Mouse (Mus musculus) MEL (cell line): Measurements from ENCODE around the gene Crybg3. TPM values are rescaled to one million over a fixed set of nuclear protein-coding genes. Genes with fewer than 3 reads are reported as not detected.

ENCODE experiments used
- DNase-seq: peaks from one replicate; pipeline ENCODE4 v3.0.0; 2011; ENCODE audit warnings: low read depth, low spot score
- H3K27ac ChIP-seq: 2 replicates; pipeline ENCODE4 v1.5.1; 2012; ENCODE audit warnings: low read depth, mild to moderate bottlenecking, control low read depth, low read length, moderate library complexity; ENCODE audit not compliant: control insufficient read depth
- H3K27me3 ChIP-seq, 2 experiments: fragments of 150-350 bp in 1 of 2; sonication (generic) in 1 of 2; 2 replicates each; pipeline ENCODE4 v1.6.1; 2012; ENCODE audit warnings: low read length in 2 of 2, mild to moderate bottlenecking in 2 of 2, improper control_type of control experiment in 1 of 2, moderate library complexity in 1 of 2; ENCODE audit not compliant: insufficient read depth in 2 of 2, control insufficient read depth in 1 of 2
- H3K36me3 ChIP-seq, 2 experiments: 2 replicates each; pipeline ENCODE4 v1.6.1; 2012 to 2014; ENCODE audit warnings: low read length in 2 of 2, improper control_type of control experiment in 1 of 2, inconsistent platforms in 1 of 2, mild to moderate bottlenecking in 1 of 2; ENCODE audit not compliant: insufficient read depth in 2 of 2, control insufficient read depth in 1 of 2
- H3K4me1 ChIP-seq, 2 experiments: fragments of 150-350 bp in 1 of 2; sonication (generic) in 1 of 2; 2 replicates each; pipeline ENCODE4 v1.6.1; 2012; ENCODE audit warnings: low read length in 2 of 2, improper control_type of control experiment in 1 of 2, mild to moderate bottlenecking in 1 of 2; ENCODE audit not compliant: insufficient read depth in 2 of 2, control insufficient read depth in 1 of 2
- H3K4me3 ChIP-seq, 2 experiments: fragments of 150-350 bp in 1 of 2; sonication (generic) in 1 of 2; 2 replicates each; pipeline ENCODE4 v1.5.1; 2012; ENCODE audit warnings: low read depth in 2 of 2, low read length in 2 of 2, mild to moderate bottlenecking in 2 of 2, moderate library complexity in 2 of 2, control low read depth in 1 of 2, improper control_type of control experiment in 1 of 2; ENCODE audit not compliant: control insufficient read depth in 1 of 2, insufficient read depth in 1 of 2
- H3K79me2 ChIP-seq: 2 replicates; pipeline ENCODE4 v1.6.1; 2012; ENCODE audit warnings: mild to moderate bottlenecking, low read length, moderate library complexity; ENCODE audit not compliant: control insufficient read depth, poor library complexity, insufficient read depth
- H3K9ac ChIP-seq: 2 replicates; pipeline ENCODE4 v1.6.1; 2012; ENCODE audit warnings: low read depth, mild to moderate bottlenecking, control low read depth, low read length, moderate library complexity; ENCODE audit not compliant: control insufficient read depth, poor library complexity, severe bottlenecking
- H3K9me3 ChIP-seq: fragments of 150-350 bp; sonication (generic); replicated peaks from 2 replicates; pipeline ENCODE4 v1.6.1; 2012; ENCODE audit warnings: mild to moderate bottlenecking, low read length, improper control_type of control experiment, moderate library complexity; ENCODE audit not compliant: insufficient read depth
- BHLHE40 ChIP-seq: IDR thresholded peaks from 2 replicates; pipeline ENCODE4 v1.6.1; 2012; ENCODE audit warnings: low read depth, mild to moderate bottlenecking, inconsistent platforms, low read length, improper control_type of control experiment, borderline replicate concordance
- CHD1 ChIP-seq: IDR thresholded peaks from 2 replicates; pipeline ENCODE4 v1.6.1; 2012; ENCODE audit warnings: low read depth, mild to moderate bottlenecking, inconsistent platforms, low read length, improper control_type of control experiment
- CHD2 ChIP-seq: IDR thresholded peaks from 2 replicates; pipeline ENCODE4 v1.6.1; 2011; ENCODE audit warnings: low read length, improper control_type of control experiment
- E2F4 ChIP-seq: IDR thresholded peaks from 2 replicates; pipeline ENCODE4 v1.6.1; 2011; ENCODE audit warnings: low read depth, low read length, improper control_type of control experiment, borderline replicate concordance
- ELF1 ChIP-seq: IDR thresholded peaks from 2 replicates; pipeline ENCODE4 v1.6.1; 2014; ENCODE audit warnings: low read depth, mild to moderate bottlenecking, inconsistent platforms, low read length, improper control_type of control experiment, moderate library complexity
- HCFC1 ChIP-seq: IDR thresholded peaks from 2 replicates; pipeline ENCODE4 v1.6.1; 2012; ENCODE audit warnings: low read depth, mild to moderate bottlenecking, inconsistent platforms, low read length, improper control_type of control experiment, moderate library complexity
- JUND ChIP-seq: IDR thresholded peaks from 2 replicates; pipeline ENCODE4 v1.6.1; 2011; ENCODE audit warnings: low read depth, mild to moderate bottlenecking, improper control_type of control experiment, low read length
- MAX ChIP-seq: IDR thresholded peaks from 2 replicates; pipeline ENCODE4 v1.6.1; 2011; ENCODE audit warnings: low read length, improper control_type of control experiment
- MAZ ChIP-seq: IDR thresholded peaks from 2 replicates; pipeline ENCODE4 v1.6.1; 2012; ENCODE audit warnings: low read depth, mild to moderate bottlenecking, inconsistent platforms, low read length, improper control_type of control experiment
- MYB ChIP-seq: IDR thresholded peaks from 2 replicates; pipeline ENCODE4 v1.6.1; 2011; ENCODE audit warnings: mild to moderate bottlenecking, low read depth, low read length, improper control_type of control experiment
- MYC ChIP-seq: IDR thresholded peaks from 2 replicates; pipeline ENCODE4 v1.6.1; 2011; ENCODE audit warnings: low read depth, mild to moderate bottlenecking, low read length, improper control_type of control experiment, moderate library complexity
- NELFE ChIP-seq: IDR thresholded peaks from 2 replicates; pipeline ENCODE4 v1.6.1; 2011; ENCODE audit warnings: low read depth, low read length, improper control_type of control experiment
- NRF1 ChIP-seq: IDR thresholded peaks from 2 replicates; pipeline ENCODE4 v1.6.1; 2014; ENCODE audit warnings: low read depth, mild to moderate bottlenecking, inconsistent platforms, low read length, improper control_type of control experiment, moderate library complexity; ENCODE audit not compliant: poor library complexity, insufficient read depth, severe bottlenecking
- POLR2A ChIP-seq, 2 experiments: IDR thresholded peaks; 2 replicates each; pipeline ENCODE4 v1.6.1; 2011 to 2012; ENCODE audit warnings: low read length in 2 of 2, mild to moderate bottlenecking in 2 of 2, control low read depth in 1 of 2, improper control_type of control experiment in 1 of 2, low read depth in 1 of 2, moderate library complexity in 1 of 2; ENCODE audit not compliant: control insufficient read depth in 1 of 2, insufficient read depth in 1 of 2, poor library complexity in 1 of 2
- POLR2AphosphoS5 ChIP-seq: IDR thresholded peaks from 2 replicates; pipeline ENCODE4 v1.6.1; 2012; ENCODE audit warnings: low read depth, borderline replicate concordance, mild to moderate bottlenecking, inconsistent platforms, low read length, moderate library complexity, mixed read lengths
- RAD21 ChIP-seq: IDR thresholded peaks from 2 replicates; pipeline ENCODE4 v1.6.1; 2011; ENCODE audit warnings: mild to moderate bottlenecking, low read depth, low read length, improper control_type of control experiment
- SMC3 ChIP-seq: IDR thresholded peaks from 2 replicates; pipeline ENCODE4 v1.6.1; 2011; ENCODE audit warnings: low read depth, low read length, improper control_type of control experiment
- TAL1 ChIP-seq: IDR thresholded peaks from 2 replicates; pipeline ENCODE4 v1.6.1; 2012; ENCODE audit warnings: mild to moderate bottlenecking, inconsistent platforms, low read length, moderate library complexity, mixed read lengths
- USF1 ChIP-seq: IDR thresholded peaks from 2 replicates; pipeline ENCODE4 v1.6.1; 2014; ENCODE audit warnings: low read depth, mild to moderate bottlenecking, inconsistent platforms, low read length, improper control_type of control experiment, moderate library complexity
- USF2 ChIP-seq, 2 experiments: IDR thresholded peaks; 2 replicates each; pipeline ENCODE4 v1.6.1; 2011 to 2012; ENCODE audit warnings: improper control_type of control experiment in 2 of 2, low read length in 2 of 2, borderline replicate concordance in 1 of 2, inconsistent platforms in 1 of 2, low read depth in 1 of 2, mild to moderate bottlenecking in 1 of 2; ENCODE audit not compliant: insufficient read depth in 1 of 2
- ZC3H11A ChIP-seq: IDR thresholded peaks from 2 replicates; pipeline ENCODE4 v1.6.1; 2012; ENCODE audit warnings: low read depth, mild to moderate bottlenecking, inconsistent platforms, low read length, improper control_type of control experiment
- ZKSCAN1 ChIP-seq: IDR thresholded peaks from 2 replicates; pipeline ENCODE4 v1.6.1; 2012; ENCODE audit warnings: low read depth, mild to moderate bottlenecking, inconsistent platforms, low read length, improper control_type of control experiment, moderate library complexity
- ZNF384 ChIP-seq: IDR thresholded peaks from 2 replicates; pipeline ENCODE4 v1.6.1; 2012; ENCODE audit warnings: low read depth, mild to moderate bottlenecking, inconsistent platforms, low read length, improper control_type of control experiment
- polyA plus RNA-seq, 2 experiments: library from polyadenylated mRNA; stranded (reverse) in 1 of 2; unstranded in 1 of 2; fragments of >175 nt in 1 of 2; fragments of >200 nt in 1 of 2; gene quantifications; 2 replicates each; pipeline versions ENCODE4 v1.2.1 to v1.2.4; 2012; ENCODE audit warnings: low replicate concordance in 2 of 2, low read depth in 1 of 2; ENCODE audit not compliant: insufficient read length in 2 of 2, insufficient read depth in 1 of 2, missing spikeins in 1 of 2
- total RNA-seq: library from RNA; depleted of rRNA; stranded (reverse); fragments of 300-350 nt; gene quantifications from 2 replicates; pipeline ENCODE4 v1.2.3, GENCODE M21; 2012

Crybg3 gene
- total and polyA plus RNA-seq, 3 experiments = 0.63 to 0.73 TPM; not detected in 1

DNA sequence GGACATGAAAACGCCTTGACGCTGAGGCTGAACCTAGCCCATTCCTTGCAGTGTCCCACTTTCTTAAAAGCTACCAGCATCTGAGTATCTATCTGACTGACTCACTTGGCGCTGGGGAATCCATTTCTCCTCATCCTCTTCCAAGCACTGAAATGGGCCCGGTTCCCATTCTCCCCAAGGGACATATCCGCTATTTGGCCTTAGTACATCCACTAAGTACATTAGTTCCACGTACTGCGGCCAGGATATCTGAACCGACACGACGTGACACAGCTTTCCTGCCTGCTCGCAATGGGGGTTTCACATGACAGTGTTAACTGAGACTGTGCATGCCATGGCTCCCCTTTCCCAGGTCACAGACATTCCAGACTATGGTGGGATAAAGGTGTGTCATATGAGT lies 66.4 kb downstream of the Crybg3 start:
- H3K9me3 ChIP-seq = no peaks in the 10 kb centered on the region
- no peak overlapping the region for H3K9ac ChIP-seq
- no peak overlapping the region for H3K27ac ChIP-seq
- DNase-seq = no peak
- H3K36me3 ChIP-seq = no peaks in the 10 kb centered on the region
- H3K27me3 ChIP-seq = no peaks in the 10 kb centered on the region
- no peaks in the 10 kb centered on the region for H3K4me1 ChIP-seq
- H3K4me3 ChIP-seq = no peak overlapping the region
- TF ChIP-seq TAL1 = no peak
- no peak for TF ChIP-seq HCFC1
- TF ChIP-seq CHD1 = no peak
- no peak for TF ChIP-seq JUND
- no peak for TF ChIP-seq ELF1
- TF ChIP-seq USF2 (IDR thresholded peaks at IDR 0.05; ENCODE audit: borderline replicate concordance in 1 of 2, insufficient read depth in 1 of 2, low read depth in 1 of 2, low read length in 2 of 2) = no peak
- TF ChIP-seq POLR2A (IDR thresholded peaks at IDR 0.05; ENCODE audit: control insufficient read depth in 1 of 2, insufficient read depth in 1 of 2, low read depth in 1 of 2, low read length in 2 of 2, poor library complexity in 1 of 2) = no peak
- no peak for TF ChIP-seq E2F4
- no peak for TF ChIP-seq SMC3
- TF ChIP-seq NRF1 = no peak
- TF ChIP-seq USF1 = no peak
- no peak for TF ChIP-seq ZKSCAN1
- TF ChIP-seq MAX = no peak
- no peak for TF ChIP-seq MYC
- TF ChIP-seq ZNF384 = no peak
- TF ChIP-seq, all 39 proteins: peak for 0
- H3K79me2 ChIP-seq = no peaks in the 10 kb centered on the region

GRCm38 (mm10) chr16:59532561-59532960 lies 68.2 kb downstream of the Crybg3 start:
- Histone ChIP-seq H3K27ac (no peak overlapping the region), H3K4me3 (no peak overlapping the region)

More at GRCm38 (mm10) chr16:59532561-59532960, 68.2 kb downstream of the Crybg3 start:
- H3K36me3 ChIP-seq = no peaks in the 10 kb centered on the region
- DNase-seq = no peak
- no peaks in the 10 kb centered on the region for H3K9me3 ChIP-seq
- no peaks in the 10 kb centered on the region for H3K27me3 ChIP-seq
- H3K9ac ChIP-seq = no peak overlapping the region
- H3K79me2 ChIP-seq = no peaks in the 10 kb centered on the region
- no peak for TF ChIP-seq BHLHE40
- TF ChIP-seq MYB = no peak
- TF ChIP-seq ZC3H11A = no peak
- TF ChIP-seq RAD21 = no peak
- no peak for TF ChIP-seq JUND
- no peak for TF ChIP-seq POLR2AphosphoS5
- TF ChIP-seq MAZ = no peak
- no peak for TF ChIP-seq POLR2A (IDR thresholded peaks at IDR 0.05; ENCODE audit: control insufficient read depth in 1 of 2, insufficient read depth in 1 of 2, low read depth in 1 of 2, low read length in 2 of 2, poor library complexity in 1 of 2)
- no peak for TF ChIP-seq ZKSCAN1
- no peak for TF ChIP-seq TAL1
- TF ChIP-seq ELF1 = no peak
- no peak for TF ChIP-seq CHD2
- no peak for TF ChIP-seq NELFE
- no peak for TF ChIP-seq SMC3
- TF ChIP-seq NRF1 = no peak
- H3K4me1 ChIP-seq = no peaks in the 10 kb centered on the region
